Comparison of ENCODE assay signal across 8 mouse cellular contexts in genomic region chr1:118275139-118275538, GRCm38 (mm10). TPM values are rescaled to one million over a fixed set of nuclear protein-coding genes. Genes with fewer than 3 reads are reported as not detected.
DNase-seq lines count a peak whose midpoint lies in the region; ATAC-seq and TF ChIP-seq lines count a peak whose summit lies in the region.

No protein-coding gene starts in this region.

- WGBS in midbrain, embryonic 12.5 days = 6% methylated on average over 2 of the region's 2 CpGs
- WGBS in intestine, embryonic 16.5 days = 7% methylated on average over 2 of the region's 2 CpGs

- peak; percentile 25 to 68 (median 55); a peak in 4 of 6 replicates for TF ChIP-seq CTCF in MEL (IDR thresholded peaks at IDR 0.05 in 2 of 3, conservative IDR thresholded peaks at IDR 0.05 in 1 of 3; ENCODE audit: control insufficient read depth in 1 of 3, insufficient read depth in 1 of 3, low read depth in 2 of 3, low read length in 3 of 3, poor library complexity in 1 of 3, severe bottlenecking in 1 of 3)

- no peaks in the 10 kb centered on the region for H3K79me2 ChIP-seq in MEL (ENCODE audit: control insufficient read depth, insufficient read depth, low read length, poor library complexity)

- TF ChIP-seq EP300 in MEL (IDR thresholded peaks at IDR 0.05; ENCODE audit: low read depth in 1 of 2, low read length in 2 of 2) = no peak

- intact Hi-C loops in heart, postnatal 36 days (cut with DNase I) = no loop called here
- intact Hi-C loops in left cerebral cortex, postnatal 36 days (cut with DNase I) = no loop called here

- TF ChIP-seq POLR2A in MEL (IDR thresholded peaks at IDR 0.05; ENCODE audit: control insufficient read depth in 1 of 2, insufficient read depth in 1 of 2, low read depth in 1 of 2, low read length in 2 of 2, poor library complexity in 1 of 2) = no peak

- H3K27me3 ChIP-seq in MEL (ENCODE audit: control insufficient read depth in 1 of 2, insufficient read depth in 2 of 2, low read length in 2 of 2) = no peaks in the 10 kb centered on the region
- no peaks in the 10 kb centered on the region for H3K27me3 ChIP-seq in midbrain, embryonic 12.5 days
- no peaks in the 10 kb centered on the region for H3K27me3 ChIP-seq in intestine, embryonic 16.5 days (replicated peaks; ENCODE audit: control insufficient read depth, insufficient read depth, low read length)

- H3K36me3 ChIP-seq in MEL (ENCODE audit: control insufficient read depth in 1 of 2, insufficient read depth in 2 of 2, low read length in 2 of 2) = no peaks in the 10 kb centered on the region
- no peaks in the 10 kb centered on the region for H3K36me3 ChIP-seq in midbrain, embryonic 12.5 days
- no peaks in the 10 kb centered on the region for H3K36me3 ChIP-seq in intestine, embryonic 16.5 days (ENCODE audit: control insufficient read depth, insufficient read depth, low read length)

- peak; percentile 10 for DNase-seq in heart, postnatal 4 days
- DNase-seq in heart, postnatal 36 days = no peak
- peak; percentile 62 for DNase-seq in MEL (ENCODE audit: low read depth, low spot score)
- peak; percentile 60 for DNase-seq in embryo, embryonic 11 days
- no peak for DNase-seq in ovary, postnatal 10 days (ENCODE audit: low spot score)
- no peak for DNase-seq in left cerebral cortex, postnatal 36 days (ENCODE audit: low spot score in 2 of 2)

- ATAC-seq in midbrain, embryonic 12.5 days (ENCODE audit: low FRiP score, low read depth) = peak; percentile 58; the same call in 1 of the 2 replicates
- ATAC-seq in intestine, embryonic 16.5 days = no peak

- no peak overlapping the region for H3K4me3 ChIP-seq in MEL (ENCODE audit: control insufficient read depth in 1 of 2, insufficient read depth in 1 of 2, low read depth in 2 of 2, low read length in 2 of 2)
- no peak overlapping the region for H3K4me3 ChIP-seq in midbrain, embryonic 12.5 days
- no peak overlapping the region for H3K4me3 ChIP-seq in intestine, embryonic 16.5 days (ENCODE audit: low read length)

- peak; percentile 80 for TF ChIP-seq RAD21 in MEL (IDR thresholded peaks at IDR 0.05; ENCODE audit: low read depth, low read length)

- no peaks in the 10 kb centered on the region for H3K4me1 ChIP-seq in MEL (ENCODE audit: control insufficient read depth in 1 of 2, insufficient read depth in 2 of 2, low read length in 2 of 2)
- no peaks in the 10 kb centered on the region for H3K4me1 ChIP-seq in midbrain, embryonic 12.5 days
- no peaks in the 10 kb centered on the region for H3K4me1 ChIP-seq in intestine, embryonic 16.5 days (ENCODE audit: control insufficient read depth, insufficient read depth, low read length)

- H3K27ac ChIP-seq in MEL (ENCODE audit: control insufficient read depth, low read depth, low read length) = no peak overlapping the region
- H3K27ac ChIP-seq in midbrain, embryonic 12.5 days (replicated peaks) = no peak overlapping the region
- H3K27ac ChIP-seq in intestine, embryonic 16.5 days (ENCODE audit: low read length) = no peak overlapping the region

- H3K9ac ChIP-seq in MEL (ENCODE audit: control insufficient read depth, low read depth, low read length, poor library complexity, severe bottlenecking) = no peak overlapping the region
- H3K9ac ChIP-seq in midbrain, embryonic 12.5 days (replicated peaks) = no peak overlapping the region
- no peak overlapping the region for H3K9ac ChIP-seq in intestine, embryonic 16.5 days (ENCODE audit: low read depth, low read length)

- H3K9me3 ChIP-seq in MEL (replicated peaks; ENCODE audit: insufficient read depth, low read length) = no peaks in the 10 kb centered on the region
- no peaks in the 10 kb centered on the region for H3K9me3 ChIP-seq in midbrain, embryonic 12.5 days
- no peaks in the 10 kb centered on the region for H3K9me3 ChIP-seq in intestine, embryonic 16.5 days (ENCODE audit: control insufficient read depth, low read length)

- H3K4me2 ChIP-seq in midbrain, embryonic 12.5 days (replicated peaks) = no peak overlapping the region
- H3K4me2 ChIP-seq in intestine, embryonic 16.5 days (ENCODE audit: low read depth, low read length) = no peak overlapping the region

TF ChIP-seq in MEL, 35 proteins besides CTCF, POLR2A, EP300 and RAD21:
- TF ChIP-seq ZNF384 (IDR thresholded peaks at IDR 0.05; ENCODE audit: low read depth, low read length) (no peak), NRF1 (IDR thresholded peaks at IDR 0.05; ENCODE audit: insufficient read depth, low read depth, low read length, poor library complexity, severe bottlenecking) (no peak), ELF1 (IDR thresholded peaks at IDR 0.05; ENCODE audit: low read depth, low read length) (no peak), ZC3H11A (IDR thresholded peaks at IDR 0.05; ENCODE audit: low read depth, low read length) (peak; percentile 54), CHD1 (IDR thresholded peaks at IDR 0.05; ENCODE audit: low read depth, low read length) (no peak), MAX (IDR thresholded peaks at IDR 0.05; ENCODE audit: low read length) (no peak), SMC3 (IDR thresholded peaks at IDR 0.05; ENCODE audit: low read depth, low read length) (peak; percentile 53)

RNA-seq across cellular contexts. Expression of gene Tsn, which starts 36.4 kb away (rescaled TPM):
- 10 to 100 TPM; 95.9 to 97.3 TPM for total RNA-seq in heart, postnatal 4 days (2021)
- 10 to 100 TPM; 62.9 to 69.1 TPM for total RNA-seq in heart, postnatal 36 days (2021)
- total RNA-seq in MEL (2012; rRNA removed) = 164 and 167 TPM in 2 replicates
- 100 to 1,000 TPM; 119 to 378 TPM for polyA plus RNA-seq in MEL (2012; ENCODE audit: insufficient read depth in 1 of 2, insufficient read length in 2 of 2, low read depth in 1 of 2, low replicate concordance in 2 of 2, missing spikeins in 1 of 2)
- 414 and 419 TPM in 2 replicates for polyA plus RNA-seq in midbrain, embryonic 12.5 days (2016; fragmentation: Nextera tagmentation; extraction: Ambion mirVana)
- 215 and 239 TPM in 2 replicates for polyA plus RNA-seq in intestine, embryonic 16.5 days (2015; fragmentation: Nextera tagmentation; extraction: Ambion mirVana)
- total RNA-seq in left cerebral cortex, postnatal 36 days (2021) = 100 to 1,000 TPM; 100 to 105 TPM

RNA-seq across cellular contexts. Expression of gene Nifk, which starts 46.5 kb away (rescaled TPM):
- total RNA-seq in heart, postnatal 4 days (2021) = 10 to 100 TPM; 24.5 to 24.8 TPM
- total RNA-seq in heart, postnatal 36 days (2021) = 10 to 100 TPM; 15.0 to 17.0 TPM
- 135 and 187 TPM in 2 replicates for total RNA-seq in MEL (2012; rRNA removed)
- 100 to 1,000 TPM; 133 to 316 TPM for polyA plus RNA-seq in MEL (2012; ENCODE audit: insufficient read depth in 1 of 2, insufficient read length in 2 of 2, low read depth in 1 of 2, low replicate concordance in 2 of 2, missing spikeins in 1 of 2)
- 78.7 and 79.7 TPM in 2 replicates for polyA plus RNA-seq in midbrain, embryonic 12.5 days (2016; fragmentation: Nextera tagmentation; extraction: Ambion mirVana)
- polyA plus RNA-seq in intestine, embryonic 16.5 days (2015; fragmentation: Nextera tagmentation; extraction: Ambion mirVana) = 74.1 and 81.6 TPM in 2 replicates
- total RNA-seq in left cerebral cortex, postnatal 36 days (2021) = 10 to 100 TPM; 19.5 to 19.6 TPM

Comparison
In these comparisons a context has a peak if more than half of its experiments do, and no peak if none do; other contexts are left out.
1. DNase-seq: peak in heart, postnatal 4 days (single experiment), MEL (single experiment) and embryo, embryonic 11 days (single experiment); none in heart, postnatal 36 days (0 of 2), ovary, postnatal 10 days (single experiment) and left cerebral cortex, postnatal 36 days (0 of 2).